Mouse (Mus musculus): ENCODE results near the gene H1foo.

The H1foo gene

GRCm38 (mm10) chr6:115944638-115945037 lies at the start of gene H1foo:
Gene H1foo, plus strand, starts transcription at chr6:115944938.
- DNase-seq (ENCODE audit: low read depth, low spot score): no peak

- DNase-seq (ENCODE audit: low read depth, low spot score): no peak
Observed at GRCm38 (mm10) chr6:115896346-115896745, 48.4 kb upstream of the H1foo start.

GRCm38 (mm10) chr6:115897117-115897516 lies 47.6 kb upstream of the H1foo start:
- no peak for DNase-seq (ENCODE audit: low read depth, low spot score)

- no peak for DNase-seq (ENCODE audit: low read depth, low spot score)
Observed at GRCm38 (mm10) chr6:115897926-115898520, 46.7 kb upstream of the H1foo start.

GRCm38 (mm10) chr6:115901062-115901461 lies 43.7 kb upstream of the H1foo start:
- DNase-seq (ENCODE audit: low read depth, low spot score): peak; percentile 30

GRCm38 (mm10) chr6:115901489-115901931 lies 43.2 kb upstream of the H1foo start:
- no peak for DNase-seq (ENCODE audit: low read depth, low spot score)

GRCm38 (mm10) chr6:115902545-115902944 lies 42.2 kb upstream of the H1foo start:
- DNase-seq (ENCODE audit: low read depth, low spot score): no peak

- DNase-seq (ENCODE audit: low read depth, low spot score): no peak
Observed at GRCm38 (mm10) chr6:115905568-115905967, 39.2 kb upstream of the H1foo start.

GRCm38 (mm10) chr6:115906455-115906854 lies 38.3 kb upstream of the H1foo start:
- no peak for DNase-seq (ENCODE audit: low read depth, low spot score)

- no peak for DNase-seq (ENCODE audit: low read depth, low spot score)
Observed at GRCm38 (mm10) chr6:115906871-115907270, 37.9 kb upstream of the H1foo start.

GRCm38 (mm10) chr6:115908421-115908982 lies 36.2 kb upstream of the H1foo start:
- DNase-seq (ENCODE audit: low read depth, low spot score): no peak

- no peak for DNase-seq (ENCODE audit: low read depth, low spot score)
Observed at GRCm38 (mm10) chr6:115909052-115909451, 35.7 kb upstream of the H1foo start.

GRCm38 (mm10) chr6:115909940-115910339 lies 34.8 kb upstream of the H1foo start:
- DNase-seq (ENCODE audit: low read depth, low spot score): no peak

GRCm38 (mm10) chr6:115911763-115912162 lies 33.0 kb upstream of the H1foo start:
- DNase-seq (ENCODE audit: low read depth, low spot score): no peak

GRCm38 (mm10) chr6:115913482-115913881 lies 31.3 kb upstream of the H1foo start:
- no peak for DNase-seq (ENCODE audit: low read depth, low spot score)

GRCm38 (mm10) chr6:115914511-115915202 lies 30.1 kb upstream of the H1foo start:
- no peak for DNase-seq (ENCODE audit: low read depth, low spot score)

- no peak for DNase-seq (ENCODE audit: low read depth, low spot score)
Observed at GRCm38 (mm10) chr6:115915601-115916445, 28.9 kb upstream of the H1foo start.

GRCm38 (mm10) chr6:115916611-115917010 lies 28.1 kb upstream of the H1foo start:
- DNase-seq (ENCODE audit: low read depth, low spot score): no peak

- DNase-seq (ENCODE audit: low read depth, low spot score): no peak
Observed at GRCm38 (mm10) chr6:115918615-115919014, 26.1 kb upstream of the H1foo start.

- DNase-seq (ENCODE audit: low read depth, low spot score): no peak
Observed at GRCm38 (mm10) chr6:115919876-115920275, 24.9 kb upstream of the H1foo start.

GRCm38 (mm10) chr6:115924829-115925228 lies 19.9 kb upstream of the H1foo start:
- no peak for DNase-seq (ENCODE audit: low read depth, low spot score)

GRCm38 (mm10) chr6:115926416-115926815 lies 18.3 kb upstream of the H1foo start:
- no peak for DNase-seq (ENCODE audit: low read depth, low spot score)
